Mouse (Mus musculus): ENCODE data around the gene Tmem203. TPM values are rescaled to one million over a fixed set of nuclear protein-coding genes. Genes with fewer than 3 reads are reported as not detected.

Tmem203 gene
- total RNA-seq (2021) = 10 to 100 TPM; 12.6 to 13.2 TPM

DNA sequence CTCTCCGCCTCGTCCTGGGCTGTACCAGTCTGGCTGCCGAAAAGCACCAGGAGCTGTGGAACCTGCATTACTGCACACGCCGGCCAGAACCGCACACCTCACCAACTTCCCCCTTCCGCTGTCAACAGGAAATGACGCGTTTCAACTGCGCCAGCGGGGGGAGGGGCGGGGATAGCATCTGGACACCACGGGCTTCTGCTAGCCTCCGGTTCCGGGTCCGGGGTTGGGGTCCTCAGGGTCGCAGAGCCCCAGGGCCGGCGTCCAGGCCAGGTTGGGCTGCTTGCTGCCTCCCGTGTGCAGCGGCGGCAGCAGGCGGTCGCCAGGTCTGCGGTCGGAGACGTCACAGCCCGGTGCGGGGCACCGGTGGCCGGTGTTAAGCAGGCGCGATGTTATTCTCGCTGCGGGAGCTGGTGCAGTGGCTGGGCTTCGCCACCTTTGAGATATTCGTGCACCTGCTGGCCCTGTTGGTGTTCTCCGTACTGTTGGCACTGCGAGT lies at the start of gene Tmem203:
Gene Tmem203 (plus strand): TSS at position 156 of the 496 bp plus-strand sequence.
- intact Hi-C loops (cut with DNase I) = loop anchor here (2.0 to 5.0 kb wide), 2 partner anchors 63 to 77 kb away; partner anchors contain the start of gene Man1b1
- DNase-seq (ENCODE audit: low spot score) = peak; percentile 68

DNA sequence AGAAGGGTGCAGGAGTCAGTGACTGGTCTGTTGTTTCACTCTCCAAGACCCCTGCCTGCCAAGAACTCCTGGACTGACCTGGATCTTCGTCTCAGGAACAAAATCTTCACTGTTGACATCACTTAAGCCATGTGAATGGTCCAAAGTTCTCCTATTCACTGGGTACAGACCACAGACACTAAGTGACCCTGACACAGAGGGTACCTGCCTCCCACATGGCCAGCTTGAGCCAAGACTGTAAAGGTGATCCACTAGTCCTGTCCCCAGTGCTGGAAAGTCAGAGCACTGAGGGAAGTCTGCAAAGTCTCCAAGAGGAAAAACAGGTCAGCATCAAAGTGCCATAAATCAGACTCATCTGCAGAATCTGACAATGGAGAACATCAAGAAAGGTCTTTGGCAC lies 47.6 kb upstream of the Tmem203 start:
- intact Hi-C loops (cut with DNase I) = no loop called here
- DNase-seq (ENCODE audit: low spot score) = no peak

GRCm38 (mm10) chr2:25210686-25211085 lies 44.6 kb upstream of the Tmem203 start:
- DNase-seq (ENCODE audit: low spot score) = no peak
- intact Hi-C loops (cut with DNase I) = loop anchor here (2.0 kb wide), 1 partner anchor 14 kb away; the partner anchor contains the start of gene Tubb4b

- DNase-seq (ENCODE audit: low spot score) = peak; percentile 84
- intact Hi-C loops (cut with DNase I) = loop anchor here (2.0 kb wide), 1 partner anchor 14 kb away; the partner anchor contains the start of gene Tubb4b
Observed at GRCm38 (mm10) chr2:25211121-25211670, 44.0 kb upstream of the Tmem203 start, which contains the start of gene Nelfb. Gene Nelfb, minus strand, starts transcription at chr2:25211489.

DNA sequence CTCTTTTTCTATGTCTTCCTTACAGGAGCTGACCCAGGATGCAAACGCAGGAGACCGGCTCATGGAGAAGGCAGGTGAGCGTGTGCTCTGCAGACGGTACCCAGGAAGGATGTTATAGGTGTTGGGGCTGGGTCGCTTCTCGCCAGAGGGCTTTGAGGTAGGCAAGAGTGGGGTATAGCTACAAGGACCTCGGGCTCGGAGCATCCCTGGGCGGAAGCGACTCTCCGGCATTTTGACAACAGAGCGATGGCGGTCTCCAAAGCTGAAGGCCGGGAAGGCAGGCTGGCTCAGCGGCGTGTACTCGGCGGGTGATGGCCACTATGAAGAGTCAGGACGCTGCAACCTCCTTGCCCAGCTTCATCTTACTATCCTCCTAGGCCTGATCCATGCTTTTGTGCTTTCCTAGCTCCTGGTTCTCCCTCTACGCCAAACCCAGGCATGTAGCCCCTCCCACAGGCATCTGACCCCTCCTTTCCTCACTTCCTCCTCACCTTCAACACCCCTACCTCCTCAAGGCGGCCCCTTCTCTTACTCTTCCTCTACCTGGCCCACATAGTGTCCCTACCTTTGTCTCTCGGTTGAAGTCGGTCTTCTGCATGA lies 41.9 kb upstream of the Tmem203 start:
- no peak for DNase-seq (ENCODE audit: low spot score)
- intact Hi-C loops (cut with DNase I) = no loop called here

DNA sequence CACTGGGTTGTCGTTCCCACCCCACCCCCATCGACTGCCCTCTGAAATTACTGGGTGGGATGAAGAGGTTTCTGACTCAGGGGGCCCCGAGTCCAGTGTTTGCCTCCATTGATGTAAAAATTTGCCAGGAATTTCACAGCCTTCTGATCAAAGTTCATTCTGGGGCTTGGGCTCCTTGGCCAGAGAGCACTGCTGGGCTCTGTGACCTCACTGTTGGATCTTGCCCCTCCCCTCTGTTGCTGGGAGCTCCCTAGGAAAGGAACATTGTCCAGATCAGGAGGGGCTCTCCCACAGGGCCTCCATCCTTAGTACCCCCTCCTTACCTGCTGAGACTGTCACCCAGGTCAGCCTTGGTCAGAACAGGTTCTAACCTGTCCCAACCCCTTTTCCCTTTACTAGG lies 40.8 kb upstream of the Tmem203 start, which contains the start of gene Stpg3:
Gene Stpg3 (minus strand): TSS at position 194 of the 400 bp plus-strand sequence.
- intact Hi-C loops (cut with DNase I) = no loop called here
- DNase-seq (ENCODE audit: low spot score) = no peak

GRCm38 (mm10) chr2:25217666-25218065 lies 37.6 kb upstream of the Tmem203 start:
- intact Hi-C loops (cut with DNase I) = no loop called here
- no peak for DNase-seq (ENCODE audit: low spot score)

DNA sequence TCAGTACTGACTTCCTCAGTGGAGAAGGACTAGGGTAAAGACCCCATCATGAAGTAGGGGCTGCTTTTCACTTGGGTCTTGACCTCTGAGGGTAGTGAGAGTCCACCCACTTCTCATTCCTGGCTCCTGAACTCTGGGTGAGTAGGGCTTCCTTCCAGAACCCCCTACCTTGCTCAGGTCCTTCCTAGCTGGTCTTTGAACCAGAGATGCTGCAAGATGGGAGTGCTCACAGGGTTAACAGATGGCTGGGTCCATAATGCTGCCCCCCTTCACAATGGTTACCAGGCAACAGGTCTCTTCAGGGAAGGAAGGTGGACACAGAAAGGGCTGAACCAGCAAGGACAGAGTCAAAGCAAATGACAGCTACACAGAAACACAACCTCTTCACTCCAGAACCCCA lies 36.8 kb upstream of the Tmem203 start, which contains the start of gene Fam166a:
Gene Fam166a (plus strand): TSS at position 301 of the 400 bp plus-strand sequence.
- intact Hi-C loops (cut with DNase I) = no loop called here
- no peak for DNase-seq (ENCODE audit: low spot score)

- no peak for DNase-seq (ENCODE audit: low spot score)
- intact Hi-C loops (cut with DNase I) = no loop called here
Observed at GRCm38 (mm10) chr2:25221331-25221772, 33.9 kb upstream of the Tmem203 start.

DNA sequence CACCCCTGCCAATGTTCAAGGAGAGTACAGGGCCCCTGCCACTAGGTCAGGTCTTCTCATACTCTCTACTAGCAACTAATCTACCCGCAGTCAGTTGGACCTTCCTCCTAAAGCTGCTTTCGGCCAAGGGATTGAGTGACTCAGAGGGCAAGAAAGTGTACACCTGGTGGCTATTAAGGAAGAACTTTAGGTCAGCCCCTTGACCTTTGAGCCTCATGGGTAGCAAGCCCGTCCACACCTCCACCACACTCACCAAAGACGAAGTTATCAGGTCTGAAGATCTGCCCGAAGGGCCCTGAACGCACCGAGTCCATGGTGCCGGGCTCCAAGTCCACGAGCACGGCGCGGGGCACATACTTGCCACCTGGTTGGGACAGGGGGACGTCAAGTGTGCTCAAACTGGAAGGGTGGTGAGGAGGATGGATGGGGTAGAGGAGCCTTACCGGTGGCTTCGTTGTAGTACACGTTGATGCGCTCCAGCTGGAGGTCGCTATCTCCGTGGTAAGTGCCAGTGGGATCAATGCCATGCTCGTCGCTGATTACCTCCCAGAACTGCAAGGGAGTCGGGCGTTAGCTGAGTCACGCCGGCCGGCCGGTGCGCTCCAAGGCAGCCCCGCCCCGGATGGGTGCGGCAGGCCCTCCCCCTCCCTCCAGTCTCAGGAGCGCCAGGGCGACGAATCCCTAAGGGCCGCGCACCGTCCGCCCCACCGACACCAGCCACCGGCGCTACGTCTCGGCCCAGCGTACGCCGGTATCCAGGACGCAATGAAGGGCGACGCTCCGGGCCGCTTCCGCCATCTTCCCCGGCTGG lies 31.4 kb upstream of the Tmem203 start:
- peak; percentile 76 for DNase-seq (ENCODE audit: low spot score)
- intact Hi-C loops (cut with DNase I) = loop anchor here (2.0 kb wide), 1 partner anchor 13 kb away; the partner anchor contains the start of gene Nelfb

GRCm38 (mm10) chr2:25224492-25224765 lies 30.8 kb upstream of the Tmem203 start, which contains the start of gene Tubb4b:
Gene Tubb4b, minus strand, starts transcription at chr2:25224702.
- DNase-seq (ENCODE audit: low spot score) = no peak
- intact Hi-C loops (cut with DNase I) = loop anchor here (2.0 kb wide), 1 partner anchor 14 kb away; the partner anchor contains the start of gene Nelfb

DNA sequence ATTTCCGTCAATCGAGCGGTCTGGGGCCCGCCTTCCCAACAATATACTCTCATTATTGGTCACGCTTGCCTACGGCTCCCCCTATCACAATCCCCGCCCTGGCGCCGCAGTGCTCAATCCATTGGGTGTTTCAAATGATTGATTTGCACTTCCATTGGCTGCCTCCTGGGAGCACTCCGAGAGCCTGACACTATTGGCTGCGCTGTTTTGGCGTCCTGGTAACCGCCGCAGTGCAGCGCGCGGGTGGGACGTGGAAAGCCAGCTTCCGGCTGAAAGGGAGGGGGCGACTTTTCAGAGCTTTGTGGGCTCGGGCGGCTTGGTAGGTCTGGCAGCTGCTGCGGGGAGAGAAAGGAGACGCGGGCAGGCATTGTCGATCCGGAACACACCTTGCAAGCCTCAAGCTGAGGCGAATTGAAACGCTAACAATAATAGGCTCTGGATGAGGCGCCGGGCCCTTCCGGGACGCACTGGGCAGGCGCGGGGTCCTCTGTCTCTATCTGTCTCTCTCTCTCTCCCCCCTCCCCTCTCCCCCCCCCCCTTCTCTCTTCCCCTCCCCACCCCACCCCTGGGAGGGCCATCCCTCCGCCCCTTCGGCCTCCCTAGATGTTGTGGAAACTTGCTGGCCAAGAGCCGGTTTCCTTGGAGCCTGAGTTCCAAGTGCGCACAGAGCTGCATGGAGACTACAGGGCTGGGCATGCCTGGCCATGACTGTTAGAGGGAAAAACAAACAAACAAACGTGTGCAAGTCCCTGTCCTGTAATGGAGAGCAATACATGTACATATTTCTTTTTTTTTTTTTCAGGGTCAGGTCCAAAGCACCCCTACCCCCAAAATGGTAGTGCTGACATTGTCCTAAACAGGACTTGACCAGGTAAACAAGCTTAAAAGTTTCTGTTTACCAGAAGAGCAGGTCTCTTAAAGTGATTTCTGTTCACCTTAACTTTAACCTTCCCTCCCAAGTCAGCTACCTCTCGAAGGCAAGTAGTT lies 30.2 kb upstream of the Tmem203 start:
- peak; percentile 99 for DNase-seq (ENCODE audit: low spot score)
- intact Hi-C loops (cut with DNase I) = loop anchor here (2.0 to 5.0 kb wide), 2 partner anchors 14 to 67 kb away; partner anchors contain the start of gene Nelfb

DNA sequence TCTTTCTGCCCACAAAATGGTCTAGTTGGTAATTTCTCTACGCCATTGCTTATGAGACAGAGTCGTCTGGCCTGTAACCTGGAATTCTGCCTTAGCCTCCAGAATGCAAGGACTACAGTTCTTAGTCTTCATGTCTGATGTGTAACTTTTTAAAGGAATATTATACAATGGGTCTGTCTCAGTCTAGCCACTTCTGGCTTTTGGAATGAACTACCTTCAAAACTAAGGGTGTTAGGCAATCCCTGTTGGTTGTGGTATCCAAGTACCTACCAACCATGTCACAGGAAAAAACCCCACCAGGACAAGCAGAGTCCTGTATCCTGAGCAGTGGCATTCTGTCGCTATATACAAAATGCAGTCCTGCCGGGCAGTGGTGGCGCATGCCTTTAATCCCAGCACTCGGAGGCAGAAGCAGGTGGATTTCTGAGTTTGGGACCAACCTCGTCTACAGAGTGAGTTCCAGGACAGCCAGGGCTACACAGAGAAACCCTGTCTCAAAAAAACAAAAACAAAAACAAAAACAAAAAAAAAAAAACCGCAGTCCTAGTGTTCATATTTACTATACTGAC lies 29.3 kb upstream of the Tmem203 start:
- DNase-seq (ENCODE audit: low spot score) = no peak
- intact Hi-C loops (cut with DNase I) = loop anchor here (2.0 to 5.0 kb wide), 2 partner anchors 15 to 66 kb away; partner anchors contain the start of gene Nelfb

- intact Hi-C loops (cut with DNase I) = loop anchor here (5.0 kb wide), 1 partner anchor 65 kb away; no protein-coding TSS in a partner anchor
- no peak for DNase-seq (ENCODE audit: low spot score)
Observed at GRCm38 (mm10) chr2:25226864-25227263, 28.4 kb upstream of the Tmem203 start.

- DNase-seq (ENCODE audit: low spot score) = no peak
- intact Hi-C loops (cut with DNase I) = loop anchor here (5.0 kb wide), 1 partner anchor 65 kb away; no protein-coding TSS in a partner anchor
Observed at GRCm38 (mm10) chr2:25227406-25227805, 27.8 kb upstream of the Tmem203 start.

GRCm38 (mm10) chr2:25228431-25228889 lies 26.8 kb upstream of the Tmem203 start:
- intact Hi-C loops (cut with DNase I) = loop anchor here (1.0 to 5.0 kb wide), 3 partner anchors 24 to 64 kb away; no protein-coding TSS in a partner anchor

GRCm38 (mm10) chr2:25228995-25229530 lies 26.2 kb upstream of the Tmem203 start:
- DNase-seq (ENCODE audit: low spot score) = no peak
- intact Hi-C loops (cut with DNase I) = loop anchor here (1.0 to 5.0 kb wide), 3 partner anchors 24 to 63 kb away; no protein-coding TSS in a partner anchor

More at GRCm38 (mm10) chr2:25228431-25228889, 26.8 kb upstream of the Tmem203 start:
- DNase-seq (ENCODE audit: low spot score) = peak; percentile 76

- intact Hi-C loops (cut with DNase I) = loop anchor here (2.0 to 5.0 kb wide), 2 partner anchors 23 to 63 kb away; no protein-coding TSS in a partner anchor
- DNase-seq (ENCODE audit: low spot score) = no peak
Observed at GRCm38 (mm10) chr2:25229582-25229981, 25.7 kb upstream of the Tmem203 start.

Measured in heart, postnatal 25 days (tissue).